Mouse (Mus musculus) thymus, adult 18-20 months (tissue): Measurements from ENCODE around the gene Ap2a2.

ENCODE experiments used
- DNase-seq, 2 experiments: peaks; one replicate each; pipeline ENCODE4 v3.0.0; 2022; ENCODE audit warnings: mixed read lengths in 2 of 2

Ap2a2 gene

DNA sequence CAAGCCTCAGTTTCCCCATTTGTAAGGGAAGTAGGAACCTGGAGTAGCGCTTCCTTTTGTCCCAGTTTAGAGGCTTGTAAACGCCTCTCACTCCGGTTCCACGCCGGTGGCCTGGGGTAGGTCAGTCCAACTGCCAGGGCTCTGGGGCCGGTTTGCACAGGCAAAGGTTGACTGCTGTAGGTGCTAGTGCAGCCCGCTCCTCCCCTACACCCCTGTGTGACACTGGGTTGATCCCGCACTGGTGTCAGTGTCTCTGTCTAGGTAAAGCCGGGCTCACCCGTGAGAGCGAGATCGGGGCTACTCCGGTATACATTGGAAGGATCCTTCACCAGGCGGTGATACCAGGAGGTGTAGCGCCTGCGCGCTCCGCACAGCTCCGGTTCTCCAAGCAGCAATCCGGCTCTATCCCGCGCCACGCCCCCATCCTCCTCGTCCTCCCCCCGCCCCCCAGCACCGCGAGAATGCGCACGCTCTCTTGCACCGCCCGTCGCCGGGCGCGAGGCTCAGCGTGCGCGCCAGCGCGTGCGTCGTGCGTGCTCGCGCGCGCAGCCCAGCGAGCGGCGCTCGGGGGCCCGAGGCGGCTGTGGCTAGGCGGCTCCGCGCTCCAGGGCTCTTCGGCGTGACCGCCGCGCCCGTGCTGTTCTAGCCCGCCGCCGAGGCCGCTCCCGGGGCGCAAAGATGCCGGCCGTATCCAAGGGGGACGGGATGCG, at the start of gene Ap2a2:
Ap2a2 (plus strand) TSS at position 492 of the 710 bp plus-strand sequence.
- peak; percentile 73 to 77 for DNase-seq

DNA sequence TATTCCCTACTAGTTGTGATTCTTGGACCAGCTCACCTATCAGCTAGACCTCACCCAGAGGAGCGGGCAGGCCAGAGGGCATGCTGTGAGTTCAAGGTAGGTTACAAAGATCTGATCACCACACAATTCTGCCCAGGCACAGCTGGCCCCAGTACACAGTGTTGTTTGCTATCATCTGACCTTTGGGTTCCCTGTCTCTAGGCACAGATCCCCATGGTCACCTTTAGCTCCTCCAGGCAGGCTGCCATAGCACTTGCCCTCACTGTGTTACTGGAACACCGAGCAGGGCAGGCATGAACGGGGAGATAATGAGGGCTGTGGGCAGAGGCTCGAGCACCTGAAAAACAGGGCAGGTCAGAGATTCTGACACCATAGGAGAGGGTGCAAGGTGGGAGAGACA, 44.3 kb upstream of the Ap2a2 start:
- DNase-seq = no peak

DNA sequence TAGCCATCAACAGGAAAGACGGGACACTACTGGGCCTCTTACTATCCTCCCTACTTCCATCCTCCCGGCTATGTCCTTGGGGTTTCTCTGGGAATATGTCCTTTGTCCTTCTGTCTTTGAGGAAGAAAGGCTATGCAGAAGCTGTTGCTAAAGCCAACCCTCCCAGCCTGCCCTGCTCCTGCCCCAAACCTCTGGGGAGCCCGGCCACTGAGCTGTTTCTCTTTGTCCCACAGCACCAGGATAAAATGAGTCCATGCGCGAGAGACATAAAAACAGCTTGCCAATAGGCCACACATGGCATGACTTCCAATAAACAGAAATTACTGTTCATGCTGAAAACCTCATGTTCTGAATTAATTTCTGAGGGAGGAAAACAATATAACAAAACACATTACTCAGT, 43.7 kb upstream of the Ap2a2 start:
- DNase-seq = no peak

DNA sequence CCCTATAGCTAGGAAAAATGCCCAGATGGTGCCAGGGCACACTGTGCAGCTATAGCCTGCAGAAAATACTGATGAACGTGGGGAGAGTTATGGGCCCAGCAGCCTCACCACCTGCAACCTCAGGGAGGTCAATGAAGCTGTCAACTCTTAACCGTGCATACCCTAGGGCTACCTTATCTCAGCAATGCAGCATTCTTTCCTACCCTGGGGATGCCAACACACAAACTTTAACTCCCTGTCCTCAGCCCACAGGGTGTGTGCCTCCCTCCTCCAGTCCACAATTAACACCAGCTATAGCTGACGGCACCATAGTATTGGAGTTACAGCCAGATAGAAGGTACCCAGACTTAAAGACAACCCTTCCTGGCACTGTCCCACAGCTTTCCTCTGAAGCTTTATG, 43.0 kb upstream of the Ap2a2 start:
- no peak for DNase-seq

DNA sequence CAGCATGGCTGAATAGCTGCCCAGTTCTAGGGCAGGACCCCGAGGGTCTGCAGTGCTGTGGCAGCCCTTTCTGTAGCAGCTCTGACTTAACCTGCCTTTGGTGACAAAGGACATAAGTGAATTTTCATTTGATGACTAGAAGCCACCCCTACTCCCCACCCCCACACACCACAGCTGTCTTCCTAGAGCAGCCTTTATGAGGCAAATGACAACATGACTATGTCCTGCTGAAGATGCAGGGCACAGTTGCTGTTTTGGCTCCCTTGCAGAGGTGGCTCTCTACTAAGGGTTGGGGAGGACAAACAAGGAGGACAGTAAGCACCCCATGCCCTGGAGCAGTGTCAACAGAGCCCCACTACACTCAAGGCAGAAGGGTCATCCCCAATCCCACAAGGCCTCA, 42.2 kb upstream of the Ap2a2 start:
- DNase-seq = no peak

DNA sequence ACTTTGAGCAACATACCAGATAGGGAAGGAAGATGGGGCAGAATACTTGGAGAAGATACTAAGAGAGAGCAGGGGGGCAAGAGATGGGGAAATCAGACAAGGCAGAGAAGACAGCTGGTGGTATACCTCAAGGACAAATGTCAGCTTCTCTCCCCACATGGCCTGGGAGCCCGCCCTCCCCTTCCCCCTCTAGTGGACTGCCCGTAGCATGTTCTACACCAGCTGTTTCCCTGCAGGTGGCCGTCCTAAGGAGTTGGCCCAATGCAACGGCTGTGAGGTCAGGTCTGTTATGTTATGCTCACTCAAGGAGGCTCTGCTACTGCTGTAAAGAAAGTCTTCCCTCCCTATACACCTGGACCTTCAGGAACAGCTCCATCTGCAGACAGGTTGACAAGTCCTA, 39.0 kb upstream of the Ap2a2 start:
- DNase-seq = no peak

DNA sequence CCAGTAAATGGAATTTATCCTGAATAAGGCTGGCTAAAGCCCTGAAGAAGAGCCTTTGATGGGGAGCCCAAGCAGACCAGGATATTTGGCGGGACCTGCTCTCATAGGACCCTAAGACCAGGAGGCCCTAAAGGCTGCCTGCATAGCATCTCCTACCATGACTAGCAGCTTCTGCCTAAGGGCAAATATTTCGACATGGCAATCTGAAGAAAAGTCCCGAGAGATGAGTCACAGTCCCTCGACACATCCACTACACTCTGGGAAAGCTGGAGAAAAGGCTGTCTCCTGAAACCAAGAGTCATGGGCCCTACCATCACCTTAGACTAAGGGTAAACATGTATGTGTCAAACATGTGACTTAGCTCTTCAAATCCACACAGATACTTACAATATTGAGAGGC, 37.7 kb upstream of the Ap2a2 start:
- no peak for DNase-seq

DNA sequence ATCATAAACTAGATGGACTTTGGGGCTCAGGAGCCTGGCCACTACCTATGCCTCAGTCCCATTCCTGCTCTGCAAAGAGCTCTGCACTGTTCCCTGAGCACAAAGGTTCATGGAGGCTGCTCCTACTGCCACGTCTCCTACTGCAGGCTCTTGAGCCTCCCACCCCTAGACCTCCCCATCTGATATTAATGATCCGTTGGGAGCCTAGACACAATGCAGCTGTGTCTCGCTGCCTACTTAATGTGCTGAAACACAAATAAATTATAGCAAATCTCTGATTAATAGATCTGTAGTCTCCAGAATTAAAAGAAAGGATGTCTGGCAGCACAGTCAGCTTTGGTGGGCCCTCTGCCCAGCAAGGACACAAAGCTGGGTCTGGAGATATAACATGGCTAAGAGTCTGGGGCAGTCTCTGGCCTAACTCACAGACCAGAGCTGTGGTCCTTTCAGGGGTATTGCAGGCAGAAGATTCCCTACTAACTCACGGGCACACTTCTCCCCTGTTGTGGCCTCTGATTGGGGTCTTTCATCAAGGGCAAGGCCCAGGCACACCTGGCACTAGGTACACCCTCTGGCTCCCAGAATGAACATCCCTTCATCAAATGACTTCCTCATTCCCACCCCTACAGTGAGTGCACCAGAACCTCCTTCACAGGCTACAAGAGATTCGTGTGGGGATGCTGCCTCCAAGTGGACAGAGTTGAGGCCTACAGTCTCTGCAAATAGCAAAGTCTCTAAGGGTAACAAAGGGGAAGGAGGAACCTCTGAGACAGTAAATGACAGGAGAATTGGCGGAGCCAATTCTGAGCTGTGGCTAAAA, 37.0 kb upstream of the Ap2a2 start:
- DNase-seq = peak; percentile 26 to 38

DNA sequence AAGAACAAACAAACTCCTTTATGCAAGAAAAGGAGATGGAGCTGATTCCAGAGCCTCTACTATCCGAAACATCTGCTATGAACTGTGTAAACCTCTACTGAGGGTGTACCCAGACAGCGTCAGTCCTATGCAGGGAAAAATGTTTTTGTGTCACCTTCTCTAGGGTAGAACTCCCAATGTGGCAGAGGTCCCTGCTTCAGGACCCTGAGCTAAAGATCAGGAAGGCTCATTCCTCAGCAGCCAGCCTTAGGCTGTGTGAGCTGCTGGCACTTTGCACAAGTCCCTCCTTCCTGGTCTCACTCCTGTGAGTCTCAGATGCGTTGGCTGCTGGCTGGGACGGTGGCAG, 36.4 kb upstream of the Ap2a2 start:
- DNase-seq = no peak

DNA sequence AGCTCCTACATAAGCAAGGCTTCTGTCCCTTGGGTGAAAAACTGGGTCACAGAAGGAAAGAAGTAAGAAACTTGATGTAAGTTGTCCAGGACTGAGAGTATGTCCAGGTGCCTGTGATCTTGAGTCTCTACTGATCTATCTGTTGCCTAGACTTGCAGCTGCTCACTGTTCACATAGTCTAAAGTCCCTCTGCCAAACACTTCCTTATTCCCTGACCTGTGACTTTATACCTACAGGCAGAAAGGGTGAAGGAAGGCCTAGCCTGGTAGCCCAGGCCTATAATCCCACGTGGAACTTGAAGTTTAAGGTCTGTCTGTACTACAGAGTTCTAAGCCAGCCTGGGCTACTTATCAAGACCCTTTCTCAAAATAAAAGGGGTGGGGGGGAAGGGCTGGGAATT, 26.4 kb upstream of the Ap2a2 start:
- no peak for DNase-seq

DNA sequence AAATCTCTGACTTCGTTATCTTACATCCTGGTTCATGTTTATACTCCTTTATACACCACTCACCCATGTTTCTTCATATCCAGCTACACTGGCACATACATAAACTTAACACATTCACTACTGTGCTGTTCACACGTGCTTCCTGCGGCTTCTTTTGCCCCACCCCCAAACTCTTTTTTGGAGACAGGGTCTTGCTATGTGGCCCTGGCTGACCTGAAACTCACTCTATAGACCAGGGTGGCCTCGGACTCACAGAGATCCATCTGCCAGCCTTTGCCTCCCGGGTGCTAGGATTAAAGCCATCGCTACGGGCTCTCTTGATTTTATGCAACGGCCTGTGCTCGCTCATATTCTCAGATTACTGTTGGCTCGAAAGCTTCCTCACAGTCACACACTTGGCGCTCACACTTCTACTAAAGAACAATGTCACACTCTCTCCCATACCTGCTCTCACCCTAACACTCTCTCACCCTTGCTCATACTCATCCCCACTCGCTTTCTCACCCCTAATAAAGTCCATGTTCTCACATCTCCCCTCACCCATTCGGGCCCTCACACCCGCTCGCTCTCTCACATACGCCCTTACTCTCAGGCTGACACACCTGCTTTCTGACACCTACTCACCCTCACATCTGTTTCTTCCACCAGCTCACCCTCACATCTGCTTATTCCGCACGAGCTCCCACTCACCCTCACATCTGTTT, 23.0 kb upstream of the Ap2a2 start:
- DNase-seq = peak in 1 of 2 experiments; percentile 14

DNA sequence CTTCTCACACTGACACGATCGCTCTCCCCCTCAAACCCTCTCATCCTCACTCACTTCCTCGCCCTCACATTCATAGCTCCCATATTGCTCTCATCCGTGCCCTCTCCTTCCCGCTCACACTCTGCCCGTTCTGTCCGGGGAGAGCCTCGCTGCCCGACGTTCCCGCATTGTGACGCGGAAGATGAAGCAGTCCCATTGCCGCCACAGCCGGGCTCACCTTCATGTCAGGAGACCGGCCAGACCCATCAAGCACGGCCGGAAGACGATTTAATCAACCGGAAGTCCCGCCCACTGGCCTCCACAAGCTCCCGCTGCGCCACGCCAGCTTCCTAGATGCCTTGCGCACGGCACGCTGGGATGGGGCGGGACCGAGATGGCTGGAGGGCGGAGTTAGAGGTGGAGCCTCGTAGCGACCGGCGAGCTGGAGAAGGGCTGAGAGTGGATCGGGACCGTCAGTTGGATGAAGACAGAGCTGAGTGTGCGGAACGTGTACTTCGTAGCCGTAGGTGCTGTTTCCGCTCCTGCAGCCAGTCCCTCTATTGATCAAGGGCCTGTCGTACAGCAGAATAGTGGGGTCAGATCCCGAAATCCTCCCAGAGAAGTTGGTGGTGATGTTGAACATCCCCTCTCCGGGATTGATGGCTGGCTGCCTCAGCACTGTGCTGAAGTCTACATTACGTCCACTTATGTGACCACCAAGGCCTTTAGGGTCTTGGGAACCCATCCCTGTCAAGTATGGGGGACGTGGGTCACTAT, 22.2 kb upstream of the Ap2a2 start, which contains the start of gene Chid1:
Chid1 (minus strand) TSS at position 302 of the 756 bp plus-strand sequence.
- peak; percentile 96 to 97 for DNase-seq

DNA sequence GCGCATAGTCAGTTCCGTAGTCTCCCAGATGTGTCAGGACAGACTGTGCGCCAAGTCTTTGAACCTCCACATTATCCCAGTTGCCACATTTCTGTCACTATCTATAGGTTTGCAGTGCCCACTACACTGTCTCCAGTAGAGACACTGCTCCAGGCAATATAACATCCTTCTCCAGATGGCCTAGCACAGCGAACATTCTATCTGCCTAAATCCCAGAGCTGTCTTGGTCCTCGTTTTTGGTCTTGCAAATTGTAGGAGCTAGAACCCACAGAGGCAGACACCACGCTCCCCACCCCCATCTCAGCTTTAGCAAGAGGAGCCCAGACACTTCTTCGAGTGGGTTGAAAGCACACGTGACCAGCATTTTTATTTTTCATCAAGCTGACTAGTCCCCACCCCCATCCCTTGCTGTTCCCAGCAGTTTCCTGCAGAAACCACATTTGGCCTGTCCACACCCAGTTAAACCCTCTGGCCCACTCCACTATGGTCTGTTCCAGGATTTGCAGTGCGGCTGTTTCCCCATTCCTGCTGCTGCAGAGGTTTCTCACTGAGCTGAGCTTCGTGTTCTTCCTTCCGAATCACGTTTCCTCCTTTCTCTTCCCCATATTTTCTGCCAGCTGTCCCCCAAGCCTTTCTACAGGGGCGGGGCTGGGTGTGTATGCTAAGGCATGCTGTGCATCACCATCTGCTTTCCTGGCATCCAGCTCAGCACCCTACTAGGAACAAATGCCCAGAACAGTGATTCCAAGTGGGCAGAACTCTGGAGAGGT, 21.5 kb upstream of the Ap2a2 start:
- DNase-seq = peak in 1 of 2 experiments; percentile 28

DNA sequence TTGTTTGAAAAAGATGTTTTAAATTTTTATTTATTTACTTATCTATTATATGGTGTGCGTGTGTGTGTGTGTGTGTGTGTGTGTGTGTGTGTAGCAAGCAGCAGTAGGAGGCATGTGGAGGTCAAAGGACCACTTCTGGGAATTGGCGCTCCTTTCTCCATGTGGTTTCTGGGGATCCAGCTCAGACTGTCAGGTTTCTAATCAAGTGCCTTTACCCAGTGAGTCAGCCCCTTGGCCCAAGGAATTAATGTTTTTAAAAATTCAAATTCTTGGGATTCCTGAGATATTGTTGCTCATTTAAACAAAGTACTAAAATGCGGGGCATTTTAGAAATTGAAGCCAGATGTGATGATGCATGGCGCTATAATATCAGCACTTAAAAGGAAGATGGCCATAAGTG, 20.3 kb upstream of the Ap2a2 start:
- DNase-seq = no peak

DNA sequence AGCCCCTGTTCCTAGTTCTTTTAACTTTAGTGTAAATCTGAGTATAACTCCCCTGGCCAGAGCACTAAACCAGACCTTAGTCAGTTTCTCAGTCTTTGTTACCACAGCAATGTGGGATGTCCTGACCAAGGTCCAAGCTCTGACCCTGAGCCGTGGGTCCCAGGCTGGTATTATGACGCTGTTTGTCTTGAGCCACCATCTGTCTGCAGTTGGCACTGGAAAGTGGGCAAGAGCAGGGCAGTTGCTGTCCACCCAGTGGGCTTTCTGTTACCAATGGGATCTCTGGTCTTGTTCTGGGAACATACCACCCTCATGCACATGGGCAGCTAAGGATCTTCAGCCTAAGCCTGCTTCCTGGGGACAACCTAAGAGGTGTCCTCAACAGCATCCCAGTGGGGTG, 19.4 kb upstream of the Ap2a2 start:
- no peak for DNase-seq

DNA sequence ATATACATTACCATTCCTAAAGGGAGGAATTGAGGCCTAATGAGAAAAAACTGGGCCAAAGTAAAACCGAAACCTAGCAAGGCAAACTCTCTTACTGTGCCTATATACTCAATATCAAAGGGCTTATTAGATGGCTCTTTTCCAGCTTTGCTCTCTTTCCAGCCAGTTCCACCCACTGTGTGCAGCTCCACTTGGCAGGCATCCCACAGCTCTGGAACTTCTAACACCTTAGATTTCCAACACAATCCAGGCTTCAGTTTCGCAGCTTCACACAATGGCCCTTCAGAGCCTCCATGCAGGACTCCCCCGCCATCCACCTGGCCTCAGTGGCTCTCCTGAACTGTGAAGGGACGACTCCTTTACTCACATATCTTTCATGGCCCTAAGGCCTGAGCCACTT, 17.3 kb upstream of the Ap2a2 start:
- DNase-seq = no peak

DNA sequence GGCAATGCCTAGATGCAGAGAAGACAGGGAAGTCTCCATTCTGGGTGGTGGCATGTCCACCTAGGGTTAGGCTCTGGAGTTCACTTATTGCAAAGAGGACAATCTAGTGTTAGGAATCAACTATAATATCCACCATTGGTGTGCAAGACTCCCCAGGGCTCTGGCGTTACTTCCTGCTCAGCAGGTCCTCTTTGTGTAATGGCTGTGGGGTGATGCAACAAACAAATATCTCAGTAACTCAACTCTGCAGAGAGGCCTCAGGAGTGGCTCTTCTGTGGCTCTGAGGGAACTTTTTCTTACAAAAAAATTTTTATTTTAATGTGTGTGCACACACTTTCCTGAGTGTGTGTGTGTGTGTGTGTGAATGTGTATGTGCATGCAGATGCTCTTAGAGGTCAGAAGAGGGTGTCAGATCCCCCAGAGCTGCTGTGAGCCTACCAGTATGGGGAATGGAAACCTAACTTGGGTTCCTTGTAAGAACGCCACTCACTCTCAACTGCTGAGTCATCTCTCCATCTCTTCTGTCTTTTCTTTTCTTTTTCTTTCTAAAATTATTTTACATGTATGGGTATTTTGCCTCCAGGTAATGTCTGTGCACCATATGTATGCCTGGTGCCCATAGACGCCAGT, 12.4 kb upstream of the Ap2a2 start:
- no peak for DNase-seq

DNA sequence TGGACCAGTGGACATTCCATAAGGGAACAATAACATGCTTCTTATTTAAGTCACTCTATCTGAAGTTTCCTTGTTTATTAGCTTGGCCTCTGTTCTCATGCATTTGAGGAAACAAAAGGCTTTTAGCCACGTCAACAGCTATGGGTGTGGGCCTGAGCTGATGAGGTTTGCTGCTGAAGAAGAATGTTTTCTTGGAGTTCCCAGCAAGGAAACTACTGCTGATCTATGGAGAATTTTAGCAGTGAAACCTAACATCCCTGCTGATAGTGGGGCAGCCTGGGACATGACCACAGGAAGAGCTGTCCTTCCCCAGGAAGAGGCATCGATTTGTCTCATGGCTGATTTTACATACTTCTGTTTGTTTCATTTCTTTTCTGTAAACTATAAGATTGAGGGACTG, 11.5 kb upstream of the Ap2a2 start:
- no peak for DNase-seq

DNA sequence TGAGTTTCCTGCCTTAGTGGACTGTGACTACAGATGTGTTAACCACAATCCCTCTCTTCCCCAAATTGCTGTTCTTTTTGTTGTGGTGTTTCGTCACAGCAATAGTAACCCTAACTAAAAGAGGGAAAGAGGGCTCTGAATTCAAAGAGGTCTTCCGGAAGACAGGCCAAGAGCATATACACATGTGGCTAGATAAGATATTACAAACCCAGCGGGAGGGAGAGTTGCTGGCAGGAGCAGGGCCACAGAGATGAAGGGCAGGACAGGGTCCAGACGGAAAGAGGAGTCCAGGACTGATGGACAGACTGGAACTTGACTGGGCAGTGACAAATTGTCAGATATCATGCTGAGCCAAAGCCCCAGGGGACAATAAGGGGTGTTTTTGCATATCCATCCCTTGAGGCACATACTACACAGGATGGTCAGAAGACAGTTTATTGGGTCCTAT, 3.6 kb upstream of the Ap2a2 start:
- DNase-seq = no peak

DNA sequence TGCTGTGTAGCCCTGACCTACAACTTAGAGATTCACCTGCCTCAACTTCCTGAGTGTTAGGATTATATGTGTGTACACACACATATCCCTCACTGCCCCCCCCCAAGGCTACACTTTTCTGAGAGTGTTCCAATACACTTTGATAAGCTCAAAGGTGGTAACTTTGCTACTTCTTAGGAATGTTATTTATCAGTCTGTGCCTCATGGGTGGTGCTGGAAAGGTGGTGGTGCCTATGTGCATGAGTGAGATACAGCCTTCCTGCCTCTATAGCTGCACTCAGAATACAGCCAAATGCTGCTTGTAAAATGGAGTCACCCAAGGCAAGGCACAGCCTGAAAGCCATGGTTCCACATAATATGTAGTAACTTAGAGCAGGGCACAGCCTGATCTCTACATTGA, 3.0 kb upstream of the Ap2a2 start:
- no peak for DNase-seq

DNA sequence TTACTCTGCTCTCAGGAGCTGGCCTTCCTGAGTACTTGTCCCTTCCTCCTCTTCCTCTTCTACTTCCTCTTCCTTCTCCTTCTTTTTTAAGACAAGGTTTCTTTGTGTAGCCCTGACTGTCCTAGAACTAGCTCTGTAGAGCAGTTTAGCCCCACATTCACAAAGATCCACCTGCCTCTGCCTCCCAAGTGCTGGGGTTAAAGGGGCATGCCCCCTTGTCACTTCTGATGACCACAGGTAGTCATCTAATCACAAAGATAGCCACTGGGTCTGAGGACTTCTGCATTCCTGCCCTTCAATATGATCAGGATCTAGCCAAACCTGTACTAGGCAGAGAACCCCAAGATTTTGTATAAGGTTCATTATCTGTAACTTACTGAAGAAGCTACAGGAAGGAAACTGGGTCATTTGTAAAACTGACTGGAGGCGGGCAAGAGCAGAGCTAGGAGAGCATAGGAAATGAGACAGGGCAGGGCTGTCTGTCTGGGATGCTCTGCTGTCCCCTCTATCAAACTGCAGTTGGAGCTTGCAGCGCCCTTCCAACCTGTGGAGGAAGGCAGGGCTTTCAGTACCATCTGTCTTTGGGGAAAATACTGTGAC, 2.1 kb upstream of the Ap2a2 start:
- no peak for DNase-seq
